Mouse (Mus musculus): Measurements from ENCODE around the gene Htr3a. TPM values are rescaled to one million over a fixed set of nuclear protein-coding genes. Genes with fewer than 3 reads are reported as not detected.

Gene Htr3a
- 0.39 TPM for polyA plus RNA-seq (2014; fragmentation: Illumina TruSeq; extraction: RNeasy Lipid Tissue Mini Kit (QIAGEN cat#74804); ENCODE audit: low read depth, low replicate concordance)

GRCm38 (mm10) chr9:48910885-48911537 lies at the start of gene Htr3a:
Gene Htr3a (minus strand): TSS chr9:48911099.

Other genes with a start within 250 kb of the Htr3a start
- 0.97 TPM for gene Zbtb16, start 74.9 kb downstream of the Htr3a start, polyA plus RNA-seq (2014; fragmentation: Illumina TruSeq; extraction: RNeasy Lipid Tissue Mini Kit (QIAGEN cat#74804); ENCODE audit: low read depth, low replicate concordance)
- gene Htr3b, start 53.9 kb upstream of the Htr3a start, polyA plus RNA-seq (2014; fragmentation: Illumina TruSeq; extraction: RNeasy Lipid Tissue Mini Kit (QIAGEN cat#74804); ENCODE audit: low read depth, low replicate concordance): 0.15 TPM
- gene Usp28, start 74.3 kb upstream of the Htr3a start, polyA plus RNA-seq (2014; fragmentation: Illumina TruSeq; extraction: RNeasy Lipid Tissue Mini Kit (QIAGEN cat#74804); ENCODE audit: low read depth, low replicate concordance): 17.9 TPM
- 28.1 TPM for gene Zw10, start 144.5 kb upstream of the Htr3a start, polyA plus RNA-seq (2014; fragmentation: Illumina TruSeq; extraction: RNeasy Lipid Tissue Mini Kit (QIAGEN cat#74804); ENCODE audit: low read depth, low replicate concordance)
- gene Tmprss5, start 170.2 kb upstream of the Htr3a start, polyA plus RNA-seq (2014; fragmentation: Illumina TruSeq; extraction: RNeasy Lipid Tissue Mini Kit (QIAGEN cat#74804); ENCODE audit: low read depth, low replicate concordance): not detected